Mouse (Mus musculus): ENCODE measurements around the gene Pcsk1n.

The Pcsk1n gene

DNA sequence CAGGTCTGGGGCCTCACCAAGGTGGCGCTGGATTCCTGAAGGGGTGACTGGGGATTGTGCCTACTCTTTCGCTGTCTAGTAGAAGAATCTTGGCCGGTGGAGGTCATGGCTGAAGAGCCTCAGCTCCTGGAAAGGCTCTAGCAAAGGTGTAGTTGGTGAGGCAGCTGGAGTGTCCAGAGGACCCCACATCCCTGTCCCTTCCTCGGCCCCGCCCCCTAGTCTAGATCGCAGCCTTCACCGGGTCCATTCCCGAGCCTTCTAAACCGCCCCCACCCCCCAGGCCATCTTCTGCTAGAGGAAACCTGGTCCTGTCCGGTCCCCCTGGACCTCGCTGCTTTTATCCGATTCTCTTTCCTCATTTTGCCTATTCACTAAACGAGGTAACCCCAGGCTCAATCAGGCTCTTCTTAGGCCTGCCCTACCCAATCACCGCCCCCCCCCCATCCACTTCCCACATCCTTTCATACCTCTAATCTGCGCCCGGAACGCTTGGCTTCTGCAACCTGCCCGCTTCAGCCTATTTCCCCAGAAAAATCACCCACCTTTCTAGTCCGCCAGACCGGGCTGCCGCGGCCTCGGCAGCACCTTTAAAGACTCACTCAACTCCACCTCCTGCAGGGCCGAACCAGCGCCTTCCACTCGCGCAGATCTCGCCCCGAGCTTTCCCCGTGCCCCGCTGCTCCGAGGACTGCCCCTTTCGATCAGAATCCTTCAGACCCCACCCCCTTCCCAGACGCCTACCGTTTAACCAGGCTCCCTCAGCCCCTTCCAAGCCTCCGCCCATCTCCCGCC is 27.7 kb downstream of the Pcsk1n start, which contains the start of gene Hdac6:
Hdac6 (minus strand) TSS at position 782 of the 792 bp plus-strand sequence.
- DNase-seq (ENCODE audit: low spot score in 2 of 2), result no peak

DNA sequence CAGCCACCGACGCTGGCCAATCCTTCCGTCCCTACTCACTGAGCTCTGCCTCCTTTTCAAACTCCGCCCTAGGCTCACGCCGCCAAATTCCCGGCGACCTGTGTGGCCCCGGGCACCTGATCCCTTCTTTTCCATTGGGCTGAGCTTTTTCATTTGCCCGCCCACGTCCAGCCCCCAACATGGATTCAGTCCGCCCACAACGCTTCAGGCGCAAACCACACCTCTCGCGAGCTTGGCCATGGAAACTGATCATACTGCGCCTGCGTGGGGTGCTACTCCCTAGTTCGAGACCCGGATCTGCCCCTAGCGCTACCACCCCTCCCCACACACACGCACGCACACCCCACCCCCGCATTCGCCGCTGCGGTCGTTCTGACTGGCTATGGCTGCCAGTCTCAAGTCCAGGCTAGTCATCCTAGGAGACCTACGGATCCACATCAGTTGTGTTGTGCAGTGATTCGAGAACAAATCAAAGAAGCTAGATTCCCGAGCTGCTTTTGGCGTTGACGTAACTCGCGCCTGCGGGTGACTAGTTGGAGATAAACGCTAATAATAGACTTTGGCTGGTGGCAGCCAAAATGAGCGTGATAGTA is 28.4 kb downstream of the Pcsk1n start:
- DNase-seq (ENCODE audit: low spot score in 2 of 2), result peak; percentile 94 to 96

DNA sequence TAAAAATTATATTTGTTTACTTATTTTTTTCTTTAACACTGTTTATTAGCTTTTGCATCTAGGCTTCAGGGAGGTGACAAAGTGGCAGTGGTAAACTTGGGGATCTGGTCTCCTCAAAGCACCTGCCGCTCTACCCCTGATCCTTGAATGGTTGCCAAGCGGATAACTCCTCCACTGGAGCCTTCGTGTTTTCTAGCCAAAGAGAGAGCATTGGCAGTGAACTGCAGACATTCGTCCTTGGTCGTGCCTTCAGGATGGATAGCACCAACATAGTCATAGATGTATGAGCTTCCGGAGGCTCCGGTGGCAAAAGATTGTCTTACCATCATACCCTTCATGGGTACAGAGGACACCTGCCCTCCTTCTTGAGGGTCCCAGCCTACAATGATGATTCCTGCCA is 30.5 kb downstream of the Pcsk1n start:
- no peak for DNase-seq (ENCODE audit: low spot score in 2 of 2)

DNA sequence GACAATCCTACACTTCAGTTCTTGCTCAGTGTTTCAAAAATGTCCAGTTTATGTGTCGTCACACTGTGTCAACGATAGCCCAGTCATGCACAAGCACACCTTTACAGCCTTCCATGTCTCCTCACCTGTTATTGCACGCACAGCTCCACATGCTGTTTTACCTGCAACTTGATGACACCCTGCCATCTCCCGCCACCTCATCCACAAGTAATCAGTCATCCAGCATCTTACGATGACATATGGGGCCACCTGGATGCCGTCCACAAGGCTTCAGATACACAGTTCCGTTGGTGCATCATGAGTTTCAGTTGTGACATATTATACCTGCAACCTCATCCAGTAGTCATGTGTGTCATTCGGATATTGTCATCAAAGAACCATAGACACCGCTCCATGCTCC is 39.2 kb downstream of the Pcsk1n start:
- no peak for DNase-seq (ENCODE audit: low spot score in 2 of 2)

DNA sequence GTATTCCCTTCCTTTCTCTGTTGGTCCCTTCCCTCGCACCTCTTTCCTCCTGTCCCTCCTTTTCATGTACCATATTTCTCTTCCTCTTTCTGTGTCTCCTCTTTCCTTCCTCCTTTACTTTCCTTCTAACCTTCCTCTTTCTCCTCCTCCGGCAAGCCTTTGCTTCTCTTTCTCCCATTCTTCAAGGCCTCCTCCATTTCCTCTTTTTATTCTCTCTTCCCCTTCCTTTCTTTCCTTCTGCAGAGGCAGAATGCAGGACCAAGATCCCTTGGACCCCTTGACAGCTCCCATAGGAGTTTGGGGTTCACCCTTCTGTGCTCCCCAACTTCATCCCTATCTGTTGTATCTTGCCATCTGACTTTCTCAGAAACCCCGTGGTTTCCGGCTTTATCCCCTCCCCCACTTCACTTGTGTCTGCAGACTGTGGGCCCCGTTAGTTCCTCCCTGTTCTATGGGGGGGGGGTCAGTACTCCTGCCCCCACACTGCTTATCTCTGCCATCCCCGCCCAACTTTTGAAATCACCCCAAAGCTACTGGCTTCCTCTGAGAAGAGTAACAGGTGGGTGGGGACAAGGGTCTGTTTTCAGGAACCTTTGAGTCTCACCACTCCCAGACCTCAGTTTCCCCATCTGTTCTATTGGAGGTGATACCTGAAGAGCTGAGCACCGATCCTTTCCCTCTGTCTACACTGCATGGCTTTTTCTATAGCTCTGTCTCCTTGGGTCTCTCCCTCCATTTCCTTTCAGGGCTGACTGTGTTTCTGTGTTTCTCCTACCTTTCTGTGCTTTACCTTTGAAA is 44.4 kb downstream of the Pcsk1n start:
- no peak for DNase-seq (ENCODE audit: low spot score in 2 of 2)

DNA sequence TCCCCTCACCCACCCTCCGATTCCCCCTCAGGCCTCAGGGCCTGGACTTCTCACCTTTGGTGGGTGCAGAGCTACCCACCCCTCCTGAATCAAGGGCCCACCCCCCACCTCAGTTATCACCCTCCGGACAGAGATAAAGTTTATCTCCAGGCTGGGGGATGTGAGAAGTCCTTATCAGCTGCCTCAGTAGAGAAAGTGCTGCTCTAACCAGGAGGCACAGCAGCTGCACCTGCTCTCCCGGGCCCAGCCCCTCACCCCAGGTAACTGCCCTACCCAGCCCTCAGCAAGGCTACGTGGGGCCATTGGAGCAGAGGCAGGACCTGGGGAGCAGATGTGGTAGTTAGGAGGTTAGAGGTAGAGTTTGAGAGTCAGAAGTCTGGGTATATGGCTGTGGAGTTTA is 46.5 kb downstream of the Pcsk1n start:
- DNase-seq (ENCODE audit: low spot score in 2 of 2), result no peak

DNA sequence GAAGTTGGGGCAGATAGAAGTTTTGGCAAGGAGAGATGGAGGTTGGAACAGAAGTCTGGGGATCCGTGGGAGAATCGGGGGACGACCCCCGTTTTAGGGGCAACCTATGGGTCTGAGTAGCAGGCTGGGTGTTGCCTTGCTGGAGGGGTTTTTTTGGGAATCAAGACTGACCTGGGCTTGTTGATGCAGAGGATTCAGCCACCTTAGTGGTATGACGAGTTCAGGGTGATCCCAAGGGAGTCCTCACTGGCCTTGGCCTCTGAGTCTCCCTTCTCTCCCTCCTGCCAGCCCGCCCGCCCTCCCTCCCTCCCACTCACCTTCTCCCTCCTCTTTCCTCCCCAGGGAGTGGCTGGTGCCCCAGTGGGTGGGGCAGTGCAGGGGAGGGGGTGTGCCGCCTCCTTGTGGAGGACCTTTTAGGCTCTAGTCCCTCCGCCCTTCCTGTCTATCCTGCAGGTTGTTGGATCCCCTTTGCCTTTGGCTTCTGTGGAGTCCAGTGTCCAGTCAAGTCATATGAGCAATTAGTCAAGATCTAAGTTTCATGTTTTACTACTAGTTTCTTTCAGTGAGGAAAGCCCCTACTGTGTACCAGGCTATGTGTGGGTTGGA is 48.1 kb downstream of the Pcsk1n start:
- DNase-seq (ENCODE audit: low spot score in 2 of 2), result no peak

DNA sequence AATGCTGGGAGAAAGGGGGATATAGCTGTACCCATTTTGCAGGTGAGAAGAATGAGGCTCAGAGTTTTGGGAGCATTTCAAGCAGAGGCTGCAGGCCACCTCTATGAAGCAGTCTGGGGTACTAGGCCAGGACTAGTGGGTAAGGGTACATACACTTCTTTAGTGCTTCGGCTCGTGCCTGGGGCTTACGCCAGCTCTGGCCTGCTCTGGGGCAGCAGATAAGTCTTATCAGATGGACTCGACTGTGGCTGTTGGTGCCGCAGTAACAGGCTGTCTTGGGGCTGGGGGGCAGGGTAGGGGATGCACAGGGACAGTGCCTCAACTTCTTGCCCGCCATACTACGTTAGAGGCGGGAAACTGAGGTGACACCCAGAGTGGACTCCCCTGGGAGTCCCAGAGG is 48.6 kb downstream of the Pcsk1n start:
- DNase-seq (ENCODE audit: low spot score in 2 of 2), result no peak

DNA sequence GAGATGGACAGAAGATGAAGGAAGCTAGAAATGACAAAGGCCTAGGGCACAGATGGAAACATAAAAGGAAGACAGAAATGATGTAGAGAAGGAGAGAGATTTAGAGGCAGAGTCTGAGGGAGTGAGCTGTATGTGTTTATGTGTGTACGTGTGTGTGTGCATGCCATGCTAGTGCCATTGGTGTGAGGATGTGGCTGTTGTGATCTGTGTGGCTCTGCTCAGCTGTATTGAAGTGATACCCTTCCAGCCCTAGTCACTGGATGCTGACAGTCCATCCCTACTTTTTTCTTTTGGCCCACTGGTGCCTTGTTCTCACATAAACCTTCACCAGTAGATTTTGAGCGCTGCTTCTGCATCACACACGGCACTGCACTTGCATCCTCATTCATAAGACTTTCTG is 49.3 kb downstream of the Pcsk1n start:
- no peak for DNase-seq (ENCODE audit: low spot score in 2 of 2)

DNA sequence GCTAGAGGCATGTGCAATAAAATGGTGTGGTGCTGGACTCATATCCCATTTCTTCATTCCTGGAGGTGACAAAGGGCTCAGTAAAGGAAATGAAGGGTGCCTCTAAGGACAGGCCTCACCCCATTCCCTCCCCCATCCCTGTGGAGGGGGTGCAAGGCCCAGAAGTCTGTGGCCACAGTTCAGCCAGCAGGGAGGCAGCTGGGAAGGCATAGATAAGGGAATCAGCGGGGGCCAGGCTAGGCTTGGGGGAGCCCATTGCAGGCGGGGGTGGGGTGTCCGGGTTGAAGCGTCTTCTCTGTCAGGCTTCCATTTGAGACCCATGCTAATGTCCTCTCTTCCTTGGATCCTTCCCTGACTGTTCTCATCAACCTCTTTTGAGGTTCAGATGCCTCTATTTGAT is 51.7 kb downstream of the Pcsk1n start:
- DNase-seq (ENCODE audit: low spot score in 2 of 2), result no peak
